Mouse (Mus musculus): ENCODE results near the gene Prkch. TPM values are rescaled to one million over a fixed set of nuclear protein-coding genes. Genes with fewer than 3 reads are reported as not detected.
"Not testable (repeated sequence)": the region's sequence is repeated elsewhere in the genome, so short reads cannot be mapped to it uniquely, and the experiment has no call there.

Gene Prkch
- 10 to 100 TPM in 1 of 2 experiments, 1 to 10 TPM in 1; 8.9 to 16.2 TPM for total RNA-seq (2021)
- 3.7 and 4.7 TPM in 2 replicates for polyA plus RNA-seq (2012; rRNA removed)
- long read RNA-seq, transcript Prkch-201 (14 exons, 3,545 nt), result major isoform, 16 of 18 reads
- long read RNA-seq, partial matches to known transcripts, result 1 of 18 reads
- long read RNA-seq, other reads (novel, unspliced or antisense), result 1 of 18 reads

DNA sequence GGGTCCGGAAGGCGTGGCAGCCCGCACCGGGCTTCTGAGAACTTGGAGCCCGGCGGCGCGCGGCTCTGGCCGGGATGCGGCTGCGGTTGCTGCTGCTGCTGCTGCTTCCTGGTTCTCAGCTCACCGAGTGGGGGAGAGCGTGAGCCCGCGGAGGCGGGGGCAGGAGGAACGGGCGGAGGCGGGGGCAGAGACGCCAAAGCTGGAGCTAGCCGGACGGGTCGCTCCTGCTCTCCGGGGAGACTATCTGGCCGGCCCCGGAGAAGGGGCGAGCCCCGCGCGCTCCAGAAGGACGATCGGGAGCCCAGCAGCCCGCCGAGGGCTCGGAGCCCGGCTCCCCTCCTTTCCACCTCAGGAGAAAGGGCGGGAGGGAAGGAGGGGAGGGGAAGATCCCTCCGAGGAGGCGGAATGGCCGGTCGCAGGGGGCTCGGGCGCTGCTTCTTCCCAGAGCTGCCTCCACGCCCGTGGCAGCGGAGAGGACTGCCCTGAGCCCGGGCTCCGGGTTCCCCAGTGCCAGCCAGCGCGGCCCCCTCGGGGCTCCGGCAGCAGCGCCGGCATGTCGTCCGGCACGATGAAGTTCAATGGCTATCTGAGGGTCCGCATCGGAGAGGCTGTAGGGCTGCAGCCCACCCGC is at the start of gene Prkch:
Gene Prkch, plus strand, starts transcription at position 187 of the 631 bp plus-strand sequence.
- peak; percentile 90 for DNase-seq

DNA sequence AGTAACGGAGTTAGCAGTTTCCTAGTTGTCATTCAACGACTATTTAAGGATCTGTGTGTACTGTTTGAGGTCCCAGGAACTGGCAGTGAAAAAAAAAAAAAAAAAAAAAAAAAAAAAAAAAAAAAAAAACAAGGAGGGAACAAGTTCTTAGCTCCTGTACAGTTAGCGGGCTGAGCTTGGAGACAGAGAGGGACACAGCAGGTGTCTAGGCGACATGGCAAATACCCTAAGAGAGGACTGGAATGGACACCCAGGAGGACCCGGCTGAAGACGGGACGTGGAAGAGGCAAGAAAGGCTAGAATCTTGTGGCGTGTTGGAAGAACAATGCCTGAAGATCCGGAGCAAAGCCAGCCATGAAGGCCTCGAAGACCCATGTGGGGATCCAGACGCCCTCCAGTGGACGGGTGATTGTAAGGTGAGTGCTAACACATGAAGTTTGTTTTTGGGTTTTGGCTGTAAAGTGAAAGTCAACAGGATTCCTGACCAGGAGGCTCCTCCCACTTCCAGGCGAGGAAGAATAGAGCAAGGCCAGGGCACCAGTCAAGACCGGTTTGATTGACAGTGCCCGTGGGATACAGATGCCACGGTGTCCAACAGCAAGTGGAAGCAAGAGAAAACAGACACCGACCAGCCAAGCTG is 47.0 kb upstream of the Prkch start:
- peak; percentile 35 for DNase-seq

DNA sequence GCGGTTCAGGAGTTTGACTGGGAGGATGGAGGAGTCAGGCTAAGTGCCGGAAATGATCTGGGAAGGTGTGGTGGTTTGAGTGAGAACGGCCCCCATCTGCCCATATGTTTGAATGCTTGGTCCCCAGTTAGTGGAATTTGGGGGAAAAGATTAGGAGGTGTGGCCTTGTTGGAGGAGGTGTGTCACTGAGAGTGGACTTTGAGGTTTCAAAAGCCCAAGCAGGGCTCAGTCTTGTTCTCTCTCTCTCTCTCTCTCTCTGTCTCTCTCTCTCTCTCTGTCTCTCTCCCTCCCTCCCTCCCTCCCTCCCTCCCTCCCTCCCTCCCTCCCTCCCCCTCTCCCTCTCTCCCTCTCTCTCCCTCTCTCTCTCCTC is 46.5 kb upstream of the Prkch start:
- DNase-seq, result not testable (repeated sequence)

DNA sequence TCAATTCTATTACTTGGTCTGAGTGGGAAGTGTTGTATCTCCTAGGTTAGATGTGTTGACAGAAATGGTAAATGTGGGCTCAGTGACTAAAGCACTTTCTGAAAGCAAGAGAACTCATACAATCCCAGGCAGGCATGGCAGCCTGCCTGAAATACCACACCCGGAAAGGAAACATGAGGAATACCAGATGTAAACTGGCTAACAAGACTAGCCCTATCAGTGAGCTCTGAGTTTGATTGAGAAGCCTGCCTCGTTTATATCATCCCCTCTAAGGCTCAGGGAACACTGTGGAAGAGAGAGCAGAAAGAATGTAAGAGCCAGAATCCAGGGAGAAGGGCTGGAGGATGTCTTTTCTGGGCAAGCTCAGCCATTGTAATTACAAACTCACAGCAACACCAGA is 45.4 kb upstream of the Prkch start:
- DNase-seq, result no peak

DNA sequence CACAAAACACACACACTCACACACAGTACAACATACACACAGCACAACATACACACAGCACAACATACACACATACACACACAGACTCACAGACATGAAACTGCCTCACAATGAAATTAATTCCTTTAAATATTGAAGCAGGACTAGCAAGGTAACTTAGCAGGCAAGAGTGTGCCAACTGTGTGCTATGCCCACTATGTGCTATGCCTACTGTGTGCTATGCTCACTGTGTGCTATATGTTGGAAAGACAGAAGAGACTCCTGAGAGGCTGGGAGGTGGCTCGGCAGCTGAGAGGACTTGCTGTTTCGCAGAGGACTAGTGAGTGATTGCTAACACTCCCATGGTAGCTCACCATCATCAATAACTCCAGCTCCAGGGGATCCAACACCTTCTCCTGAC is 44.2 kb upstream of the Prkch start:
- DNase-seq, result no peak

DNA sequence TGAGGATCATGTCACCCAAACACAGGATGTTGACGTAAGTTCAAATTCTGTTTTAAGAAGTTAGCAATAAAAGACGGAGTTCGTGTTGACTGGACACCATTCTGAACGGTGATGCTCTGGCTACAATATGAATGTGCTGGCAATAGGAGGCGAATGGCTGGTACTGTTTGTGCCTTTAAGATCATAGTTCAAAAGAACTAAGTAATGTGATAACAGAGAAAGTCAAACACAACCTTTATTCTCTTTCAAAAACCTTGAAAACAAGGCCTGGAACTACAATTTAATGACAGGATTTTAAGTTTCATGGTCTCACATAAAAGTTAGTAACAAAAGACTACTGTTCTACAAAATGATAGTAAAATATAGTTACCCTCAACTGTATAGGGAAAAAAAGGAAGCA is 41.4 kb upstream of the Prkch start:
- no peak for DNase-seq

DNA sequence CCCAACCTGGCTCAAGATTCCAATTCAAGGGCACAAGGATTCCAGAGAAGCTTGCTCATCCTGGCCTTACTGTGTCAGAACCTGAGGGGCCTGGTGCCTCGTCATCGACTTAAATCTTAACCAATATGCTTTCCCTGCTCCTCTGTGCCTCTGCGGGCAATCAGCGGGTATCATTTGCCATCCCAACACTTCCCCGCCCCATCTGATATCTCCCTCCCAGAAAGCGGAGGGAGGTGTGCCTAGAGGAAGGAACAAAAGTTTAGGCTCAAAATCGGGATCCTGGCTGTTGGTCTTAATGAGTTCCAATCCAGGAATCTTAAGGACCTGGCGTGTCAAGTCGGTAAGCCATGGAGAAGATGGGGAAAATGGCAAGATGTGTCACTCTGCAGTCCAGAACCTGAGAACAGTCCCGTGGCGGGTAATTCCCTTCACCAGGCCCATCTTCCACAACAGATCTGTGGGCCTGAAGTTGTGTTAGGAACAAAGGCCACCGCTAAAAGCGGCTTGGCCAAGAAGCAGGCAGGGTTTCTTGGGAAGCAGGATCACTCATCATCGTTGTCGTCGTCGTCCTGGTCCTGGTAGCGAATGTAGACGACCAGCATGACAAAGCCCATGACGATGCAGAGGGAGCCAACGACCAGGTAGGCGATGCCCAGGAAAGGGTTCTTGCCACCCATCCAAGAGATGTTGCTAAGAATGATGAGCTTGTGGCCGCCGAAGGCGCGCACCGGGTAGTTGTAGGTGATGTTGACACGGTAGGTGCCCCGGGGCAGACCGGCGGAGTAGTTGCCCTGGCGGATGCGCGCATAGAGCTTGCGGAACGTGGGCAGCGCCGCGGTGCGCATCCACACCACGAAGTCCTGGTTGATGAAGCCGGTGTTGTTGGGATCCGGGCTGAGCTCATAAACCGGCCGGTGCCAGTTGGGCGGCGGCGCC is 39.6 kb upstream of the Prkch start:
- no peak for DNase-seq

DNA sequence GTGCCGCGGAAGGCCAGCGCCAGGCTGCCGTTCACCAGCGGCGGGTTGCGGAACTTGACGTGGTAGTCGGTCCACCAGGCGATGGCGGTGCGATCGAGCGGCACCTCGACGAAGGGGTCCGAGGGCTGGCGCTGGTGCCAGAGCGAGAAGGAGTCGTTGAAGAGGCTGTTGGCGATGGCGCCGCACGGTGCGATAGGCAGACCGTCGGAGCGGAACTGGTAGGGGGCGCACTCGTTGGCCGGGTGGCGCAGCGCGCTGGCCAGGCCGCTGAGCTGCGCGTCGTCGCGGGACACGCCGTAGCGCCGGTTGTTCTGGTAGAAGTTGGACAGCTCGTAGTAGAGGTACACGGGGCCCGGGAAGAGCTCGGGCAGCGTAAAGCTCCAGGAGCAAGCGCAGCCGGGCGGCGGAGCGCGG is 38.9 kb upstream of the Prkch start:
- DNase-seq, result peak; percentile 50

DNA sequence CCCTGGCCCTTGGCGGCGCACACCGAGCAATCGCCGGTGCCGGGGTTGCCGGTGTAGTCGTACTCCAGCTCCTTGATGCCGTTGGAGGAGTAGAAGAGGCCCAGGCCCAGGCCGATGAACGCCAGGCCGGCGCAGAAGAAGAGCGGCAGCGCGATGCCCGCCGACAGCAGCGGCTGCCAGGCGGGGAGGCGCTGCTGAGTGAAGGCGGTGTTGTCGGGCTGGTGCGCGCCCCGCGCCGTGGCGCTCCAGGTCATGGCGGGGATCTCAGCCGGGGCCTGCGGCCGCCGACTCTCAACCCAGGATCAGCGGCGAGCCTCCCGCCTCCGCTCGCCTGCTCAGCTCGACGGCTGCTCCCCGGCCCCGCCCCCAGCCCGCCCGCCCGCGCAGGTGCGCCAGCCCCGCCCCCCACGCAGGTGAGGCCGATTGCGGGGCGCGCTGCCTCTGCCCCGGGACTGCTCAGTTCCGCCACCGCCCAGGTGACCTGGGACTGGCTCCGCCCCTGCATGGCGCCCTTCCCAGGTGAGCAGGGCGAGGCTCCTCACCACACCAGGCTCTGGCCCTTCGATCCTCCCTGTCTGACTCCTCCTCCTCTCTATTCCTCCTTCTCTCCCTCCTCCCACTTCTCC is 38.4 kb upstream of the Prkch start, which contains the start of gene Tmem30b:
Gene Tmem30b, minus strand, starts transcription at position 307 of the 626 bp plus-strand sequence.
- DNase-seq, result no peak

DNA sequence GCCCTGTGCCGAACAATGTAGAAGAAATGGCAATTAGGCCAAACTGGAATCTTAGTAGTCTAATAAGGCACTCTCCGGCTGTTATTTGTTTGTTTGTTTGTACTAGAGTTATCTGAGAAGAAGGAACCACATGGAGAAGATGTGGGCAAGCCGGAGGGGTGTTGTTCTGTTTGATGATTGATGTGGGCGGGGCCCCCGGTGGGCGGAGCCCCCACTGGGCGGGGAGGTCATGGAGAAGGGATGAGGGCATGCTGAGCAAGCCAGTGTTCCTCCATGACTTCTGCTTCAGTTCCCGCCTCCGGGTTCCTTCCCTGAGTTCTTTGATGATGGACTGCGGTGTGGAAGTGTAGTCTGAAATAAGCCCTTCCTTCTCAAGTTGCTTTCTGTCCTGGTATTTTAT is 37.0 kb upstream of the Prkch start:
- DNase-seq, result no peak

DNA sequence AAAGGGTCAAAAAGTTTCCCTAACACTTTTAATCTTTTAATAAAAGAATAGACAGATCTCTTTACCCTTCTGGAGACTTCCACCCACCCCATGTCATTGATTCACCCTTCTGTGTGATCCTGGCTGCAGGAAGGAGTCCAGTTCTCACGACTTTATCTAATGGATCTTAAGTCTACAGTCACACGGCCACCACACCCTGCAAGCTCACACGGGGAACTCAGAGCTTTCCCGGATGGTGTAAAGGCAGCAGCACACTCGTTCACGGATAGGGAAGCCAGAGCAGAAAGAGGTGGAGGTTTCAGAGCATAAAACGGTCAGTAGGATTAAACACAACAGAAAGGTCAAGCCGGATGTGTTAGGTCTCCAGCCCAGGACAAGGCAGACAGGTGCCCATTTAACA is 36.3 kb upstream of the Prkch start:
- no peak for DNase-seq

DNA sequence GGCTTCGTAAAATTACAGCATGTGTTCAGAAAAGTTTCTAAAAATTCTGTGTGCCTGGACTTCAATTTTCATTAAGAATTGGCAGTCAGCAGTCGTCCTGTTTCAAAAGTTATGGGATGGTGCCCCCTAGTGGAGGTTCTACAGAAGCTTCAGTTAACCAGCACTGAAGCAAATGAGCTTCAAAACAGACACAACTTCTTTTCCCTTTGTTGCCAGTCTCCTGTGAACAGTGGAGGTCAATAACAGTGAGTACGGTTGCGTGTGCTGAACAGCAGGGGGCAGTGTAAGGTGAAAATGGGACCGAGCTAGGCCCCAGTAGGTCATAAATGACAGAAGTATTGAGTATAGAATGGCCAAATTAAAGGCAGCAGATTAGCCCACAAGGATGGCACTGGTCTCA is 30.4 kb upstream of the Prkch start:
- peak; percentile 62 for DNase-seq

DNA sequence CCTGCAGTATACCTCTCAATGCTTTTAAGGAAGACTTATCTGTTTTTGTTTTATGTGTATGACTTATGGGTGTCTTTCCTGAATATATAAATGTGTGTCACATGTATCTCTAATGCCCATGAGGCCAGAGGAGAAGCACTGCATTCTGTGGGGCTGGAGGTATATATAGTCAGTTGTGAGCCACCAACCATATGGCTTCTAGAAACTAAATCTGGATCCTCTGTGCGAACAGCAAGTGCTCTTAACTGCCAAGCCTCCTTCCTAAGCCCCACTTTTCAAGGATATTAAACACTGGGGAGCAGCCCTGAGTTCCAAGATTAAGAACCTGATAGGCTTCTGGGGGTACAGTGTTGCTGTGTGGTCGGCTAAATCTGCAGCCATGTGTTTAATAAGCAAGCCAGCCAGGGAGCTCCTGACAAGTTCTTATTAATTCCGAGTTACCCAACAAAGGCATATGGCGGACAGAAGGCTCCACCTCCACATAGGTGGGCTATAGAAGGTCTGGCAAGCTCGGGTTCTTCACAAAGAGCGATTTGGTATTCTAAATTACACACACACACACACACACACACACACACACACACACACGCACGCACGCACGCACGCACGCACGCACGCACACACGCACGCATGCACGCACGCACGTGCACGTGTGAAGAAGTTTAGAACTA is 25.9 kb upstream of the Prkch start:
- no peak for DNase-seq

DNA sequence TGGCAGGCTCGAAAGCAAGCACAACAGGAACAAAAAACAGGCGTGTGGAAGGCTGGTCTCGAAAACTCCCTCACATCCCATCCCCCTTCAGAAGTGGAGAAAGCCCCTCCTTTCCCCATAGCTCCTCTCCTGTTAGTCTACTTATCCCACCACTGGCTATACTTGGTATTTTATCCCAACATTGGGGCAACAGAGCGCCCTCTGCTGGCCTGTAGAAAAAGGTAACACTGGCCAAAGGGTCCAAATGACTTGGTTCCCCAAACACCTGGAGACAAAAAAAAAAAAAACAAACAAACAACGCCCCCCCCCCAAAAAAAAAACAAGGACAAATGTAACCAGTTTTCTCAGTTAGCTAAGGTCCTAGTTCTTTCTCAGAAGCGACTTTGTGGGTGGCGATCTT is 24.5 kb upstream of the Prkch start:
- no peak for DNase-seq

DNA sequence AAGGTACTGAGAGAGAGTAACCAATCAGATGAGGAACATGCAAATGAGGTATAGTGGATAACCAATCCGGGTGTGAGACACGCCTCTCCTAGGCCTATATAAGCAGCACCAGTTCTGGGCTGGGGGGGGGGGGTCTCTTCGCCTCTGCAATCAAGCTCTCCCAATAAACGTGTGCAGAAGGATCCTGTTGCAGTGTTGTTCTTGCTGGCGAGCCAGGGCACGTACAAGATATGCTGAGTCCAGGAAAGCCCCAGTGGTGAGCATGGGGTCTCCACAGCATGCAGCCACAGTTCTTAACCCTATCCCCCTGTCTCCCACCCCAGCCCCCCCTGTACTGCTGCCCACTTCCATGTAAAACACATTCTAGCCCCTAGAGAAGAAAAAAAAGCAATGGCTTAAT is 21.5 kb upstream of the Prkch start:
- not testable (repeated sequence) for DNase-seq

DNA sequence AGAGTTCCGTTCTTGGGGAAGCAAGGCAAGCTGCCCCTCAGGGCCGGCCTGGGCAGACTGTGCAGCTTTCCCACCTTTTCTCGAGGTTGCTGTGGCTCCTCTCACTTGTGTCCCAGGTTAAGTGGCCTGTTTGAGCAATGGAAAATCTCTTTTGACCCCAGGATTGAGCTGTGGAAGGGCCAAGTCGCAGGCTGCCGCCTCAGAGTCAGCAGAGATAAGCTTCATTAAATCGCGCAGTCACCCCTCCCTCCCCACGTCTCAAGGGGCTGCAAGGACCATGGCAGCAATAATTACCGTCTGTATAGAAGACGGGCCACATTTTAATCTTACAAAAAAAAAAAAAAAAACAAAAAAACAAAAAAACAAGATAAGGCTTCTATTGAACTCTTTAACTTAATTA is 20.4 kb upstream of the Prkch start:
- DNase-seq, result no peak

DNA sequence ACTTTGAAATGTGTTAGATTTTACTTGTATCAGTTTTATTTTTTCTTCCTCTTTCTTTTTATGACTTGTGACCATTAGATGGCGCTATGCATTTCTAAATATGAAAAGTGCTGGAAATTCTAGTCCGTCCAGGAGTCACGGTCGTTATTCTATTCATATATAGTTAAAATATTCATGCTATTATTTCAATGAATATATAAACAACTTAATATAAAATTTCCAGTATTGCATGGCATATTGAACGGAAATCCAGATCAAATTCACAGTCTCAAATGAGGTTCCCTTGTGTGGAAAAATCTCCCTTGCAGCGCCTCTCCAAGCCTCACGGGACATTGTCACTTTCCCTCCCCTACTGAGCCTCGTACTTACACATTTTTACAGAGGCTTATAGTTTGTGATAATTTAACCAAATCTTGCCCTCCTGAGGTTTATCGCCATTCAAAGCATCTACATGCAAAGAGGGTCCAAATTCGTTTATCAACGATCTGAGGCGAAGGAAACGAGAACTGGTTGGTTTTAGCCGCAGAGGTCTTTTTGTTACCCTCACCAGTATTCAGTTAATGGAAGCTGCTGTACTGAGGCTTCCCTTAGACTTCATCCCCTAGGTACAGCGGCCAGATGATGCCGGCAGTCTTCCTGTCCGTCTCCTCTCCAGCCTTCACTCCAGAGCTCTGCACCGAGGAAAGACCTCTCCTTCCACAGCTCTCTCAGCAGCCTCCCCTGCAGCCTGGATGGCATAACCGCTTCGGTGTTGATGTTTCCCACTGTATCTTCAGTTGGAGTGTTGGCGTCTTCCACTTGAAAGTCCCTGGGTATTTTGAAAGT is 19.6 kb upstream of the Prkch start:
- no peak for DNase-seq

DNA sequence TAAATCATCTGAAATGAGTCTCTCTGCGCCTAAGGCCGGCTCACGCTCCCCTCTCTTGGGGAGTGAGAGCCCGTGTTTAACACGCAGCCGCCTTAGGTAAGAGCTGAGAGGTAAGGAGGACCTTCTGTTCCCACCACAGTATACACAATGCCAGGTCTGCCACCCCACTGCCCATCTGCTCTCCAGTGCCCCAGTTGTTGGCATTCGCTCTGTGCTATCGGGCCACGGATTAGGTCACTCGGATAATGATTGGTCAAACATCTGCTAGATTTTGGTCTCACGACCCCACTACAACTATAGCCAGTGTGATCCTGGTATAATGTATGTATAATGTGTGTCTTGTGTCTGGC is 19.0 kb upstream of the Prkch start:
- no peak for DNase-seq

DNA sequence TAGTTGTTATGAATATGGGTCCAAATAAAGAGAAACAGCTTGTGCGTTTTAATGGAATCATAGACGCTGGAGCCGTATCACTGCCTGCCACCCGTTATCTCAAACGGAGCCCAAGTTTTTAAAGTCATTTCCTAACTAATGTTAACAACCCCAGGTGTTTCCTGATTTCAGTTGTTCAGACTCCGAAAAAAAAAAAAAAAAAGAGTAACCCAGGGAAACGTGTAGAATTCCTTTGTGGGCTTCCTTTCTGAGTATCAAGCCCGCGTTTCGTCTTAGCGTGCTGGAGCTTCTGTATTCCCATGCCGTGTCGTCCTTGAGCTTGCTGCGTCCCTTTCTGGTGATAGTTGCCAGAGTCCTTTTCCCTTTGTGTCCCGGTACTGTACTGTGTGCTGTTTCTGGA is 10.0 kb upstream of the Prkch start:
- DNase-seq, result no peak

DNA sequence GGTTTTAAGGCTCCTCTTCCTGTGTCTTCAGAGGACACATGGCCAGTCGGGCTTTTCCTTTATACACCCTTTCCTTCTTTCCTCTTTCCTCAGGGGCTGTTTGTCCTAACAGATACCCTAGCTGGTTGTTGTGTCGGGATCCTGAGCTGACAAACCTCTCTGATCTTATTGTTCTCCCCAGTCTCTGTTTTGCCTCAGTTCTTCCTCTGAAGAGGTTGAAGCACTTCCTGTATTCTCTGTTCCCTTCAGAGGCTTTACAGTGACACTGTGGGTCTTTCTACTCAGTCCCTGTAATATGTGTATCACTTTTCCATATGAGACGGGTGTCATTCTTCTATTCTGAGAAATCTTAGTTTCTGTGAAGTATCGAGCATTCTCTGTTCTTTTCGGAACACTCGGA is 6.5 kb upstream of the Prkch start:
- no peak for DNase-seq

DNA sequence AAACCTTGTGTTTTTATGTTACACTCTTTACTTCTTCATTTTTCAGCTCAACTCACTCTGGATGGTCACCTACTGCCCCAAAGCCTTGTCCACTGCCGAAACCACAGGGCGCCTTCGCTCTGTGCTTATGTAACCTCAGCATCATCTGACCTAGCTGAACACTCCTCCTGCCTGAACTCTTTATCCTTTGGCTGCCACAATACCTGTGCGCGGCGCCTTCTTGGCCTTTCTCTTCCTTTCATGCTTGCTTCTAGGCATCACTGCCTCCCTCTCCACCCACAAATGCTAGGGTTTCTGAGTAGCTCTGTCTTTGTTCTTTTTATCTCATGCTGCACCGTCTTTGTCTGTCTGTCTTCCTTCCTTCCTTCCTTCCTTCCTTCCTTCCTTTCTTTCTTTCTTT is 3.8 kb upstream of the Prkch start:
- DNase-seq, result no peak
